Mouse (Mus musculus) neural tube, postnatal 0 days (tissue): Measurements from ENCODE around the gene Lancl2. TPM values are rescaled to one million over a fixed set of nuclear protein-coding genes. Genes with fewer than 3 reads are reported as not detected.

Experiments
- polyA plus RNA-seq: library from polyadenylated mRNA; unstranded; fragments of >200 nt; fragmentation: Nextera tagmentation; extraction: Ambion mirVana; gene quantifications from 2 replicates; pipeline ENCODE4 v1.2.1, GENCODE M21; 2015

Lancl2 gene
- 65.1 and 66.1 TPM in 2 replicates for polyA plus RNA-seq

GRCm38 (mm10) chr6:57702376-57702742, at the start of gene Lancl2:
Gene Lancl2 (plus strand): TSS chr6:57702540.

GRCm38 (mm10) chr6:57691467-57692261, 10.7 kb upstream of the Lancl2 start, which contains the start of gene Pyurf:
Gene Pyurf (minus strand): TSS chr6:57692078.

Other genes starting within 250 kb of the Lancl2 start
- gene Ppm1k, start 167.1 kb upstream of the Lancl2 start, polyA plus RNA-seq, result 10.6 and 10.8 TPM in 2 replicates
- gene Herc6, start 121.5 kb upstream of the Lancl2 start, polyA plus RNA-seq, result 2.1 and 3.7 TPM in 2 replicates
- gene Pyurf, start 10.5 kb upstream of the Lancl2 start, polyA plus RNA-seq, result 18.3 and 19.0 TPM in 2 replicates
- gene Vopp1, start 122.6 kb downstream of the Lancl2 start, polyA plus RNA-seq, result 87.9 and 106 TPM in 2 replicates
- 0.09 TPM in 1 of 2 replicates, not detected in the other for gene Vmn1r21, start 147.8 kb downstream of the Lancl2 start, polyA plus RNA-seq
- not detected in 2 replicates for gene Vmn1r22, start 205.5 kb downstream of the Lancl2 start, polyA plus RNA-seq
- gene Vmn1r23, start 224.3 kb downstream of the Lancl2 start, polyA plus RNA-seq, result not detected in 2 replicates